Mouse (Mus musculus) liver, adult (tissue): ENCODE measurements around the gene Gm27179.
"Not testable (repeated sequence)": the region's sequence is repeated elsewhere in the genome, so short reads cannot be mapped to it uniquely, and the experiment has no call there.

Source experiments
- GATA4 ChIP-seq: IDR thresholded peaks from 2 replicates; pipeline ENCODE4 v1.6.1; 2014; ENCODE audit warnings: mild to moderate bottlenecking, low read length; ENCODE audit not compliant: insufficient replicate concordance

Gm27179 gene

GRCm38 (mm10) chr14:69512449-69512848 is at the start of gene Gm27179:
Gm27179 (minus strand) TSS chr14:69512549.
- TF ChIP-seq GATA4 = not testable (repeated sequence)

GRCm38 (mm10) chr14:69555110-69555831 is 42.9 kb upstream of the Gm27179 start, which contains the start of gene Entpd4b:
Entpd4b (plus strand) TSS chr14:69555424.
- not testable (repeated sequence) for TF ChIP-seq GATA4

GRCm38 (mm10) chr14:69503174-69503573 is 9.2 kb downstream of the Gm27179 start, which contains the start of gene Gm16867:
Gm16867 (minus strand) TSS chr14:69503362.
- not testable (repeated sequence) for TF ChIP-seq GATA4
